Mouse (Mus musculus) embryonic fibroblast, embryonic 13.5 days (primary cell): Measurements from ENCODE around the gene Ppfibp1.

Experiments used
- CTCF ChIP-seq: IDR thresholded peaks from 2 replicates; pipeline ENCODE4 v1.5.1; 2011; ENCODE audit warnings: mild to moderate bottlenecking, control low read depth, low read length, moderate library complexity, borderline replicate concordance; ENCODE audit not compliant: insufficient read depth
- POLR2A ChIP-seq: IDR thresholded peaks from 2 replicates; pipeline ENCODE4 v1.6.1; 2011; ENCODE audit warnings: low read depth, mild to moderate bottlenecking, control low read depth, low read length, moderate library complexity

- TF ChIP-seq CTCF = no peak
- TF ChIP-seq POLR2A = no peak
Measured at GRCm38 (mm10) chr6:146865701-146866100, 22.6 kb upstream of the Ppfibp1 start.
